Mouse (Mus musculus): ENCODE measurements at regions not wholly inside any gene's neighbourhood (a gene's known extent, or its start where the extent isn't known, plus 50 kb on each side); places are given as distances from the start of the nearest gene placed in this dataset.

DNA sequence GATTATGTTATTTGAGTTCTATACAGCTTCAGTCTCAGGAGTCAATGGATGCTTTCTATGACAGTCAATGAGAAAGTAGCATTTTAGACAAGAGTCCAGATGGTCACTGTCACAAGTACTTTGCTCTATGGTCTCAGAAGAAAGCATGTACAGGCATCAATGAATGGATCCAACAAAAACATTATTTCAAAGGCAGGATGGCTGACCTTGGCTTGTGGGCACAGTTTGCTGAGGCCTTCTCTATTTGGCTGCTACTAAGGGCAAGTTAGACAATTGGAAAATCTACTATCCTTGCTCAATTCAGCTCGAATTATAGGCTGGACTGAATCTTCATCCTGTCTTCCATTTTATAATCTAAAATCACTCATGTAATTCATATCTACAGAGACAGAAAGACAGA is 237.9 kb upstream of the A1bg start:
- DNase-seq (ENCODE audit: low read depth, low spot score) = no peak

DNA sequence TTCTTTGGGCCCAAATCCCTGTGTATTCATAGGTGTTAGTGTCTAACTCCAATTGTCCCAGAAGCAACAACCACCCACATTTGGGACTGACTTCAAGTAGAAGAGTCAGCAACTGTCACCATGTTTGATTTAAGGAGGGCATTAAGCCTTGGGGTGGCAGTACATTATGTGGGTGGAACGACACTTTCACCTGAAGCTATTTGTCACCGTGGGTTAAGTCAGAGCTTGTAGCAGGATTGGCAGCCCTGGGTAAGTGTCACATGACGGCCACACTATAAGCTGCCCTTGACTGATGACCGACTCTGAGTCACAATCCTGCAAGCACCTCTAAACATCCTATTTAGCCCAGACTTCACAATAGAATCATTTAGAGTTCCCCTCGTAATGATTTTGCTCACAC is 236.7 kb upstream of the A1bg start:
- no peak for DNase-seq (ENCODE audit: low read depth, low spot score)

DNA sequence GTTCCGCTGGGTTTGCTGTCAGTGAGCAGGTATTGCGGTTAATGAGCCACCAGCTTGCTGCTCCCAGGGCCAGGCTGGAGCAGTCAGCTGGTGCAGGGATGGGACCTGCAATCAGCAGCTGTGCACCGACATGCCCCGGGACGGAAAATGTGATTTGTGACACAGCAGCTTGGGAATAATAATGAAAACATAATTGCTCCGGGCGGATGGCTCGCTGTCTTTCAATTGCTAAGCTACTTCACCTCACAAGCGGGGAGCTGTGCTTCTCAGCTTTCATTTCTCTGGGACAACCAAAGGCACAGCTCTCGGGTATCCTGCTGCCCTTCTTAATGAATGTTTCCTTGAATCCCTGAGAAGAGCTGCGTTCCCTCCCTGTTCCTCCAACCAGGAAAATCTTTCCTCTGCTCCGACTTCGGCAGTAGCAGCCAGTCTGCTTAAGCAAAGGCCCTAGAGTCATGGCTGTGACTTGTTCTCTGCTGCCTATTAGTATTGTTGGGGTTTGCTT is 235.3 kb upstream of the A1bg start:
- peak; percentile 35 for DNase-seq (ENCODE audit: low read depth, low spot score)

DNA sequence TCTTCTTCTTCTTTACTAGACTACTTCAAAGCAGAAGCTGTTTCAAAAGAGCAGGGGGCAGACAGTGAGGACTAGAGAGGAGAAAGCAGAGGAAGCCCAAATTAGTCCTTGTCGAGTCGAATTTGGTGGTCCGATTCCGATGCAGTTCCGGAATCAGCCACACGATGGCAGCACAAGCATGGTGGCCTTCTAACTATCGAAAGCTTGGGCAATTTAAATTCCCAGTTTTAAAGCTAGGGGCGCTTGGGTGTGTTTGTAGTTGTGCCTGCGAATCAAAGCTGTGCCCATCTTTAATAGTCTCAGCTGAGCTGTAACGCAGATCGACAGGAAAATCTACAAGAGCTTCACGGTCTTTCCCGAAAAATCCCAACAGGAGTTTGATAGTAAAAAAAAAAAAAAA is 234.7 kb upstream of the A1bg start:
- DNase-seq (ENCODE audit: low read depth, low spot score) = peak; percentile 81

DNA sequence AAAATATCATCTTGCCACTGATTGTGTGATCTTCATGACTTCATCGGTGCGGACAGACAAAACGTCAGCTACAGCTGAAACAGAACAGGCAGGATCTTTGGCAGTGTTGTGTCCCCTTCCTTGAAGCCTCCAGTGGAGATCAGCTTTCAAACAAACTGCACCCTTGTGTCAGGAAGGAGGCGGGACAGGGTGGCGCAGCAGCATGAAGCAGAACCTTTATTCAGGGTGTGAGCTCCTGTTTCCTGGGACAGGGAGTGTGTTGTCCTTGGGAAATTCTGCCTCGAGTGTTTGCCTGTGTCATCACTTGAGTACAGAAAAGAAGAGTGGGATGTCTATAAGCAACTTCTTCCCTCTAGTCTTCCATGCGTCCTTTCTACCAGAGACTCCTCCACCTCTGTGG is 232.7 kb upstream of the A1bg start:
- DNase-seq (ENCODE audit: low read depth, low spot score) = no peak

- no peak for DNase-seq (ENCODE audit: low read depth, low spot score)
Observed at GRCm38 (mm10) chr15:61154166-61154565, 231.4 kb upstream of the A1bg start.

DNA sequence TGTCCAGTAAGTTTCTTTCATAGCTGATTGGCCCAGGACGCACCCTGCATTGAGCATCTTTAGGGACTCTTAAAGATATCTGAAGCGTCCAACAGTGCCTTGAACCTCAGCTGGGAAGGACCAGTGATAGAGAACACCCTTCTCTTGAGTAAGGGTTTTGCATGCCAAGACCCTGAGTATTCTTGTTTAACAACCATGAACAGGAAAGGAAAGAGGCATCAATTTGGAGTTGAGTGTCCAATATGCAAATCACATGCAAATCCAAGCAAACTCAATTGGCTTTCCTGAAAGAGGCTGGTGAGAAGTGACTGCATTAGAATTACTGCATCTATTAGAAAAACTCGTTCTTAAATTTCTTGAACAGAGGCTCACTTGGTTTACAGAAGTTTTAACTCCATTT is 220.0 kb upstream of the A1bg start:
- DNase-seq (ENCODE audit: low read depth, low spot score) = no peak

DNA sequence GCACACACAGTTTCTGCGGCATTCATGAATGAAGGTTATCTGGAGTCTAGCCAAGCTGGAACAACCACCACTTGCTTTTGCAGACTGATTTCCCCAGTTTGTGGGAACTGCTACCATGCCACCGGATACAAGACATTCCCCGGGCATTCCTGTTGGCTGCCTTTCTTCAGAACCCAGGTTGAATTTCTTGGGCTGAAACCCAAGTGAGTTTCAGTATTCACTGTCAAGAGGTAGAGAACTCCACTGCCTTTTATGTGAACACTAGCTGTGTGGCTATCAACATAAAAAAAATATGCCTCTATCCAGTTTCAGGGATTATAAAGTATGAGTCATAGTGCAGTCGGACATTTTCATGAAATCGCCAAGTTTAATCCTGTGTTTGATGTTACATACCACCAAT is 216.3 kb upstream of the A1bg start:
- no peak for DNase-seq (ENCODE audit: low read depth, low spot score)

DNA sequence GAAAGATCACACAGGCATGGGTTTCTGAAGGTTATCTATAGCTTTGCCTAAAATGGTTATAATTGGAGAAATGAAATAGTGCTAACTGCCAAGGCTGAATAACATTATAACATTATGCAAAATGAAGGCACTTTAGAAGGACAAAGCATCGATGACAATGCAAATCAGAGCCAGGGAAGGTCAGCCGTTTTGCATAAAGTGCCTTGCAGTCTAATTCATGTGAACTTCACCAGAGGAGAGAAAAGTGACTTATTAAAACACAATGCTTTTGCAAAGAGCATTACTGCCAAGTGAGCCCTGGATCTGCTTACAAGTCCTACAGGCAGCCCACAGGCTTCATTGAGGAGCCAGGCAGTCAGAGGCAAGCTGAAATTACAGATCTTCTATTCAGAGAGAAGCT is 214.0 kb upstream of the A1bg start:
- no peak for DNase-seq (ENCODE audit: low read depth, low spot score)

DNA sequence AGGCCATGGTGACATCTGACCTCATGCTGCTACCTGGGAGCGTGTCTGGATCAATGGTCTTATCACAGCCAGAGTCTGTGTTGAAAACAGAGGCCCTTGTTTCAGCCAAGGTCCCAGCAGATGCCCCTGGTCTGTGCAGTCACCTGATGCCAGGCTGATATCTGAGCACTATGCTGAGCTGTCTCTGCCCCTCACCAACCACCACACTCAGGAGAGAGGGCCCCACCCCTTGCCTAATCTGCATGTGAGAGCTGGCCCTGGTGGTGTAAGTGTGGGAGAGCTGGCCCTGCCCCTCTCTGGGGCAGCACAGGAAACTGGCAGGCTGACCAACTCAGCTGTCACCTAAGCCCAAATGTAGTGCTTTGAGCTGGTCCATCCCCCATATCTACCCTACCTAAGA is 210.5 kb upstream of the A1bg start:
- no peak for DNase-seq (ENCODE audit: low read depth, low spot score)

GRCm38 (mm10) chr15:61127971-61128370 is 205.2 kb upstream of the A1bg start:
- no peak for DNase-seq (ENCODE audit: low read depth, low spot score)

GRCm38 (mm10) chr15:61127130-61127529 is 204.3 kb upstream of the A1bg start:
- DNase-seq (ENCODE audit: low read depth, low spot score) = no peak

- no peak for DNase-seq (ENCODE audit: low read depth, low spot score)
Observed at GRCm38 (mm10) chr15:61116912-61117311, 194.1 kb upstream of the A1bg start.

GRCm38 (mm10) chr15:61109429-61110128 is 186.8 kb upstream of the A1bg start:
- peak; percentile 14 for DNase-seq (ENCODE audit: low read depth, low spot score)

GRCm38 (mm10) chr15:61108957-61109356 is 186.1 kb upstream of the A1bg start:
- peak; percentile 4 for DNase-seq (ENCODE audit: low read depth, low spot score)

- DNase-seq (ENCODE audit: low read depth, low spot score) = peak; percentile 51
Observed at GRCm38 (mm10) chr15:61102421-61103412, 179.9 kb upstream of the A1bg start.

DNA sequence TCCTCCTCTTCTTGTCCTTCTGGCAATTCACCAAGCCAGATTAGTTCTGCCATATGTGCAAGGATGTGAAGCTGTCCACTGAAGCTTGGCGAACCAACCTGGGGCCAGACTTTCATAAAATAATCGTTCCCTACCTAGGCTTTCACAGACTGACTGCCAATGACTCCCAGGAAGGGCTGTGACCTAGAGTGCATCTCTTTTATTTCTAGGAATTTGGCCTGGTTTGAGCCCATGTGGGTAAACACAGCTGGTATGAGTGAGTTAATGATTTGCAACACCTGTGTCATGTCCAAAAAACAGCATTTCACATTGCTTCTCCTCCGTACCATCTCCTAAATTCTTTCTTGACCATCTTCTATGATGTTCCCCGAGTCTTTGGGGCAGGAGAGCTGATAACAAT is 178.0 kb upstream of the A1bg start:
- no peak for DNase-seq (ENCODE audit: low read depth, low spot score)

GRCm38 (mm10) chr15:61098968-61099367 is 176.2 kb upstream of the A1bg start:
- DNase-seq (ENCODE audit: low read depth, low spot score) = no peak

DNA sequence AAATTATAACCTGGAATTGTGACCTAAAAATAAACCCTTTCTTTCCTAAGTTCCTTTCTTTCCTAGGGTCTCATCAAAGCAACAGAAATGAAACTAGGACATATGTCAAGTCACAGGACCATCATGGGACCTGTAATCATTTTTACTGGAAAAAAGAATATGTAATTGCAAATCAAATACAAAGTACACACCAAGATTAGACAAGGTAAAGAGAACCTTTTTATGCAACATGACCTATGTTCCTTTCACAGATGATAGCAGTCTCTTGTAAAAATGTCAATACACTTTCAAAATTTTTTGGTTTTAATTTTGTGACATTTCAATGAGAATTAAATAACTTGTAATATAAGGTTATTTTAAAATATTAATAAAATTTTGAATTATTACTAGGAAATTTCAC is 175.7 kb upstream of the A1bg start:
- DNase-seq (ENCODE audit: low read depth, low spot score) = no peak

DNA sequence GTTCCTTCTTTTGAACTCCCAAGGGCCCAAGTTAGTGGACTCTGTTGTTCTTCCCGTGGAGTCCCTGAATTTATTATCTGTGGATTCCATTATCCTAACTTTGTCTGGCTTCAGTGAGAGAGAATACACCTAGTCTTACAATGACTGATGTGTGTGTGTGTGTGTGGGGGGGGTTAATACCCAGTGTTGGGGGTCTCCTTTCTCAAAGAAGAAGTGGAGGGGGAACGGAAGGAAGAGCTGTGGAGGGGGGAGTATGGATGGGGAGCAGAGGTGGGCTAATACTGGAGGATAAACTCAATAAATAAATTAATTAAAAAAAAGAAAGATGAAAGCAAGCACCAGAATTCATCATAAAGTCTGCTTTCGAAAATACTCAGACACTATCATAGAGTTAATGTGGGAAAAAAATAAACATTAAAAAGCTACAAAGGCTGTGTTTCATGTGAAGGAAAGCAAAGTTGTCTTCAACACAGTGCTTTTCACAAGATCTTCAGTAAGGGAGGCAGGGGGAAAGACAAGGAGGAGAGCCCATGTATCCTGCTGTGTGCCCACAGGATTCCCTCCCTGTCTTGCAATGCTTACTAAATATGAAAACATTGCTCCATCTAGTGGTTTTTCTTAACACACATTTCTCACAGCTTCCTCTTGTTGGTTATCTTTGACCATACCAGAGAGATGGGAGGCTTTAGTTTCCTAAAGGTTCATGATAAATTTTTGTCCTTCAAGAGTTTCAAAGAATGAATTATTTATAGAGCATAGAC is 173.4 kb upstream of the A1bg start:
- peak; percentile 29 for DNase-seq (ENCODE audit: low read depth, low spot score)

GRCm38 (mm10) chr15:61055017-61055609 is 132.3 kb upstream of the A1bg start:
- no peak for DNase-seq (ENCODE audit: low read depth, low spot score)

- DNase-seq (ENCODE audit: low read depth, low spot score) = no peak
Observed at GRCm38 (mm10) chr15:61051363-61051762, 128.6 kb upstream of the A1bg start.

Data from embryo, embryonic 11.5 days (tissue).